Mouse (Mus musculus) cerebellum, adult 18-20 months (tissue): ENCODE data around the gene Mylk2.

ENCODE experiments used
- DNase-seq, 2 experiments: peaks; one replicate each; pipeline ENCODE4 v3.0.0; 2021

Mylk2 gene

DNA sequence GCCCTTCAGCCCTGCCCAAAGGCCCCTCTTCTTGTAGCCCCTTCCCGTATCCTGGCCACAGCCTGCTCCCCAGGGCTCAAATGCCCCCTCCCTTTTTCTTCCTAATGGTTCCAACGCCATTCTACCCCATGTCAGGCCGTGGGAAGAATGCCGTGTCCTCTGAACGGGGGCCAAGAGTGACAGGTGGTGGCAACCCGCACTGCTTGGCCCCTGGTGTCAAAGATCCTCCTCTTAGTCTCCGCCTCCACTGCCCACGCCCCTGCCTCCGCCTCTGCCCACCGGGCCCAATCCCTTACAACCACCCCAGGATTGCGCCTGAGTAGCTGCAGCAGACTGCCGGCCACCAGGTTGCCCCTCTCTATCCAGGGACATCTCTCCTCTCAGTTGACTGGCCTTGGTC lies at the start of gene Mylk2:
Gene Mylk2 (plus strand): TSS at position 322 of the 400 bp plus-strand sequence.
- peak in 1 of 2 experiments; percentile 43 for DNase-seq

GRCm38 (mm10) chr2:152861891-152862290 lies 49.3 kb upstream of the Mylk2 start:
- DNase-seq = no peak

DNA sequence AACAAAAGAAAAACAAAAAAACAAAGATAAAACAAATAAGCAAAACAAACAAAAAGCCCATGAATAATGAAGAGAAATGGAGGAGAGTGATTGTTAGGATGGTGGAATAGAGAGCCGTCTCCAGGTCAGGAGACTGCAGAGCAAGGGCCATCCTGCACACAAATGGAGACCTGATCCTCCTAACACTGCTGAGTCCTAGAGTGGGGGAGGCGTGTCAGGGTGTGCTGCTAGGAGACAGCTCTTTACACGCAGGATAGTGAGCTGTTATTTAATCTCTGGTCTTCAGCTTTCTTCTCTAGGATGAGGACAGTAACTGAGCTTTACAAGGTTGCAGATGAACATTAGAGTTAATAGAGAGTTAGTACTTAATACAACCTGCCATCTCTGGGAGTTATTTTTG lies 48.5 kb upstream of the Mylk2 start:
- DNase-seq = no peak

DNA sequence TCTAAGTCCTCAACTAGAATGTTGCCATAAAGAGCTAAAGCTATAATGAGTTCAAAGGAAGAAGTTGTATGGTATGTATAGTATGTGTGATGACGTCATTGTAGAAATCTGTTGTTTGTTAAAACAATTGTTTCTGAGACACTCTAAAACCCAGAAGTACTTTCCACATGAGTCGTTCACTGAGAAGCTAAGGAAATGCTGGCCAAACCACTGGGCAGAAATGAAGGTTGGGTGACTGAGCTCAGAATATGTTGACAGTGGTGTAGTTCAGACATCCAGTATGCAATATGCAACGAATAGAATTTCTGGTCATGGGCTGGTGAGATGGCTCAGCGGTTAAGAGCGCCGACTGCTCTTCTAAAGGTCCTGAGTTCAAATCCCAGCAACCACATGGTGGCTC lies 47.8 kb upstream of the Mylk2 start:
- DNase-seq = no peak

- no peak for DNase-seq
These were observed 32.9 kb upstream of the Mylk2 start for GRCm38 (mm10) chr2:152878239-152878638.

GRCm38 (mm10) chr2:152880898-152881297 lies 30.3 kb upstream of the Mylk2 start:
- DNase-seq = no peak

DNA sequence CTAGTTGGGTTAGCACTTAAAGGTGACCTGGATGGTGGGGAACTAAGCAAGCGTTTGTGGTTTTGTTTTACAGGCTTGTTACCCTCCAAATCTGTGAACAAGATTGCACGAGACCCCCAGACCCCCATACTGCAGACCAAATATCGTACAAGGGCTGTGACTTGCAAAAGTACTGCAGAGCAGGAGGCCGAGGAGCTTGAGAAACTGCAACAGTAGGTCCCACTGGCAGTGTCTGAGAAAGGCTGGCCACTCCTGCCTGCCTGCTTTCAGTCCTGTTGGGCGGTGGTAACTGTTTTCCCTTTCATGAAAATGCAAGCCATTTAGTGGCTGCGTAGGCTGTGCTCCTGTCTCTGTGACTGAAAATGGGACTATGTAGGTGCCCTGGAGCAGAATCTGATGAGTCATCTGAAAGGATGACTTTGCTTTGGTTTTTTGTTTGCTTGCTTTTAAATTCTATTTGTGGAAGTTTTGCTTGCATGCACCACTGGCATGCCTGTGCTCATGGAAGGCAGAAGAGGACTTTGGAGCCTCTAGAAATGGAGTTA lies 27.0 kb upstream of the Mylk2 start:
- DNase-seq = no peak

DNA sequence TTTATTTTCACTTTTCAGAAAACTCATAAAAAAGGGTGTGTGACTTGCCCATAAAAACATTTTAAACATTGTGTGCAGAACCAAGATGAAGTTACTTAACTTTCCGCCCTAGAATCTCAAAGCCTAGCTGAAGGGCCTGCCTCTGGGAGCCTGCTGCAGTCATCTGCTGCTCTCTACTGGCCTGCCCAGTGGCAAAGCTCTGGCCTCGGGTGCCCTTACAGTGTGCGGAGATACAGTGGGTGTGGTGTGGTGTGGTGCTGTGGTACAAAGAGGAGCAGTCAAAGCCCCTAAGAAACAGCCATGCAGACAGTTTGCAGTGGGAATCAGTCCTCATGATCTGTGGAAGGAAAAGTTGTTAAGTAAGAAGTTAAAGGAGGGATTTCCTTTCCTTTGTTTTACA lies 23.9 kb upstream of the Mylk2 start:
- no peak for DNase-seq

GRCm38 (mm10) chr2:152888774-152889173 lies 22.4 kb upstream of the Mylk2 start:
- DNase-seq = no peak

GRCm38 (mm10) chr2:152895834-152896233 lies 15.3 kb upstream of the Mylk2 start:
- no peak for DNase-seq

DNA sequence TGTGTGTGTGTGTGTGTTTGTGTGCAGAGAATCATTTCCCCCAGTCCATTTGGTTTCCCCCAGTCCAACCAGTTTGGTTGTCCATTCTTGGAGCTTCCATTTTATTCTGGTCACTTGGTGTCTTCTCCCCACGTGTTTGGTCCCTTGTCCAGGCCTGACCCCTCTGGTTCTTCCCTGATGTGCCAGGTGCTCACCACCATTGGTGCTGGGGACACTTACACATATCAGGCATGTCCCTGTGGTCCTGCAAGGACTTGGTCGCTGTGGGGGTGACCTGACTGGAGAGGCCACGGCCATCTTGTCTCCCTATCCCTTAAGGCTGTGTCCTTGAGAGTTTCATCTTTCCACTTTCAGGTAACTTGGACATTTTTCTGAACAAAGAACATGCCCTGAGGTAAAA lies 14.2 kb upstream of the Mylk2 start:
- DNase-seq = no peak

GRCm38 (mm10) chr2:152899011-152899410 lies 12.1 kb upstream of the Mylk2 start:
- DNase-seq = no peak

- DNase-seq = no peak
These were observed 9.9 kb upstream of the Mylk2 start for GRCm38 (mm10) chr2:152901296-152901695.

GRCm38 (mm10) chr2:152902658-152903057 lies 8.5 kb upstream of the Mylk2 start:
- DNase-seq = no peak

GRCm38 (mm10) chr2:152903586-152903985 lies 7.6 kb upstream of the Mylk2 start:
- no peak for DNase-seq

- no peak for DNase-seq
These were observed 7.0 kb upstream of the Mylk2 start for GRCm38 (mm10) chr2:152904127-152904643.

DNA sequence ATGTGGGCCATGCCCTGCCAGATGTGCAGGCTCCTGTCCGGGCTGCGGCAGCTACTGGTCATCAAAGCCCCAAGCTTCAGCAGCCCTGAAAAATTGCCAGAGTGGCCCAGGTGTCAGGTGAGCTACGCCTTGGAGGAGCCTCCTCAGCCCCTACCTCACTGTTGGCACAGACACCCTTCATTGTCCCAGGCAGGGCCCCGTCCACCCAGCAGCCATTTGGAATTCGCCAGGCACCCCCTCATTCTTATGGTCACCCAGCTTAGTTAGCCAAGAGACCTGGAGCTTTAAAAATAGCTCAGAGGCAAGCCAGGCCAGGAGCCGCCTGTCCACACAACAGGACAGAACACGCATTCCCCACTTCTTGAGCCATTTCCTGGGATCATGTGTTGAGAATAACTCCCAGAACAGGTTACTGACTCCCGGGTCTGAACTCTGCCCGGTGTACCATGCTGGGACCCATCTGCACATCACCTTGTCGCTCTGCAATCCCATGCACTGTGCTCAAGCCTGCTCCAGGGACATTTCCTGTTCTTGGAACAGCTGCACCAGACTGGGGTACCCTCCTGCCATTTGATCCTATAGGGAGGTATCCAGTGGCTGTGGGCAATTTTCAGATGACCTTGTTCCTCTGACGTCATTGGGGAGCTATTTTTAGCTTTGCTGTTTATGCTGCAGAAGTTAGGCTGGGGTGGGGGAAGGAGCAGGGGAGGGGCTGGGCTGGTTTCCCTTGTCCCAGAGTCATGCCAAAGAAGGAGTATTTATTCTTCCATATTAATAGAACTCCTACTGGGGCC lies 5.9 kb upstream of the Mylk2 start:
- DNase-seq = no peak

DNA sequence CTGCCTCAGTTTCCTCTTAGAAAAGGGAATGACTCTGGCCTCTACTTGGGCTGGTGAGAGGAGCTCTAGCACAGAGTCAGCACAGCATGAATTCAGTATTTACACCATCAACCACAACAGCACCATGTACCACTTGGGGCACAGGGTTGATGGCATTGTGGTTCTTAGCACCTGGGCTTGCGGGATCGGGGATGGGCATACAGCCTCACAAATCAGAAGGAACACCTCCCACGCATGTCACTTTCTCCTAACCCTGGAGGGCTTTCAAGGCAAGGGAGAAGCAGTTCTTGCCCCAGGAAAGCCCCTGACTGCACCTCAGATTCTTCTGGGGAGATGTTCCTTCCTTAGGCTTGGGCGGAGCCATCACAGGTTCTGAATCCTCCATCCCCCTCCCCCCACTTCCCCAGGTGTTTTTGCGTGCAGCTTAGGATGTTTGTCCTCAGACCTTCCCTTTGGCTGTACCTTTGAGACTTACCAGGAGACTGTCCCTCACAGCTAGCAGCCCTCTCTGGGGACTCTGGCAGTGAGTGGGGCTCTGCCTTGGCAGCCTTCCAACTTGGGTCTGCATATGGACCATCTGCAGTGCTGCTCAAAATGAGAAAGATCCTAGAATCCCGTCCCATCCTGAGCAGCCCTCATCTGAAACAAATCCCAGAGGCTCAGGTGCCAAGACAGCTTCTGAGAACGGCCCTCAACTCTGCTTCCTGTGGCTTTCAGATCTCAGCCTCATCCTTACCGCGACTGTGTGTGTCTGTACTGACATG lies 4.7 kb upstream of the Mylk2 start:
- DNase-seq = no peak

DNA sequence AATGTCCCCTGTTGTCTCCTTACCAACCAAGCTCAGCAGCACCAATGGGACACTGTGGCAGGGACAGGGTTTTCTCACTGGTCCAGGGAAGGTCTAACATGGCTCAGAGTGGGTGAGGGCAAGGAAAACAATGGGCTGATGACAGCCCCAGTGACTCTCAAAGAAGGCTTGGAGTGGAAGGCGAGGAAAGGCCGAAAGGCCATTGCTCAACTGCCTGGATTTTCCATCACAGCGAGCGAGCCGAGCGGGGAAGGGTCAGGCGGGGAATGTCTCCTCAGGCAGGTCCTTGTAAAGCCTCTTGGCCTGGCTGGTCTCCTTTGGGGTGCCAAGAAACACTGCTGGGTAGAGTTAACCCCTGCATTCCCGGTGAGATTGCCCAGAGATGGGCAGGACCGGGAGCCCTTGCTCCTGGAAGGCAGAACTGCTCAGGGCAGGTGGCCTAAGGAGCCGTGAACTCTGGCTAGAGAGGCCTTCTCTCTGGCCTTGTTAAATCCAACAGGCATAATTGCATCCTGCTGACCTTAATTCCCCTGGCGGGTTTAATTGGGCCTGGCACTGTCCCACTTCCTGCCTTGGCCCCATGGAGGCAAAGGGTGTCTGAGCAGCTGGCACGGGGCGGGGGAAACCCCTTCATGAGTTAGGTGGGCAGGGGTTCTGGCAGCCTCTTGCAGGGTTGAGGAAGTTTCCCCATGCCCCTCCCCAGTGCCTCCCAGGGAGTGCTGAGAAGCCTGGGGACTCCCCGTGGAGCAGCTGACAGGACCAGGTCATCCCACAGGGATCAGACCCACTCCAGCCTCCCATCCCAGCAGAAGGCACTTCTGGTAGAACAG lies 3.8 kb upstream of the Mylk2 start:
- no peak for DNase-seq

GRCm38 (mm10) chr2:152909848-152910247 lies 1.3 kb upstream of the Mylk2 start:
- DNase-seq = no peak

DNA sequence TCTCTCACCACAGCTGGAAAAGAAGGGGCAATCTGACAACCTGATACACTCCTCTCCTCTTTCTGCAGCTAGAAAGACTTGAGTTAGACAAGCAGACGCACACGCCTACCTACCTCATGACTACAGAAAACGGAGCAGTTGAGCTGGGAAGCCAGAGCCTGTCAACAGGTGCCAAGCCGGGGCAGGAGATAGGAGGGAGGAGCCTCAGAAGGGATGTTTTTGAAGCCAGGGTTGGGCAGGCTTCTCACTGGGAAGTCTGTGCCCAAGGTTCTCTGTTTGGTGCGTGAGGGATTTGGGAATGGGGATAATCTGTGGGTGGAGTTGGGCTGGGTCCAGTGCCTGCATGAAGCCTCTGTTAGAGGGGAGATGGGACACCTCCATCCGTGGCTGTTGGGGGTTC lies 280 bp downstream of the Mylk2 start:
- no peak for DNase-seq

DNA sequence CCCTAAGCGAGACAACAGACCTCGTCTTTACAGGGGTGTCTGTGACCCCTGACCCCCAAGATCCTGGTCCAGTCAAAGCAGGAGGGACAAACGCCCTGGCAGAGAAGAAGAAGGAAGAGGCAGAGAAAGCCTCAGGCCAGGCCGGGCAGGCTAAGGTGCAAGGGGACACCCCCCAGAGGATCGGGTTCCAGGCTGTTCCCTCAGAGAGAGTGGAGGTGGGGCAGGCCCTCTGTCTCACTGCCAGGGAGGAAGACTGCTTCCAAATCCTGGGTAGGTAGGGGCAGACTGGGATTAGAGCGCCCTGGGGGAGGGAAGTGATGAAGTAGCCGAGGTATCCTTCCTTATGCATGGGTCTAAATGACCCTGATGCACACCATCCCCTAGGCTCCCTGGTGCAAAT lies 2.3 kb downstream of the Mylk2 start:
- DNase-seq = no peak
